Comparison of ENCODE assay signal across 10 mouse cellular contexts in the genomic region with DNA sequence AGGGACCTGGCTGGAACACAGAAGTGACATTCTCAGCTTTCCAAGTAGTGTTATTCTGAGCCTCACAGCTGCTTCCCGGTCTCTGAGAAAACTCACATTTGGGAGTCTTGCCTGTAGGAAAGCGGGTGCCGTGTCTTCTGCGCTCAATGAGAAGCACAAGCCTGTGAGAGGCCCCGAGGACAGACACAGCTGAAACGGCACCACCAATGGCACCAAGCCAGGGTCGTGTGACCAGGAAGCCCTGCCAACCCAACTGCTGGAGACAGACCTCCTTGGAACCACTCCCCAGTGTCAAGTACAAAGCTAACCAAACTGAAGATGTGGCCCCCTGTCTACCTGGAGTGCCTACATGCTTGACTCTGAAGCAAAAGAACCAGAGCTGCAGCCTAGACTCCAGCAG.
A peak's percentile ranks its signal among the peaks of the same experiment; 100 is the strongest.
DNase-seq lines count a peak whose midpoint lies in the region; ATAC-seq and TF ChIP-seq lines count a peak whose summit lies in the region.
"Had no signal": no experiment of that assay in that cellular context is flagged by ENCODE, and none has a peak within 500 bp of the region (broad histone marks: within the 10 kb centered on the region; RNA-seq: fewer than 3 reads in every experiment).

No protein-coding gene starts in this region.

- H3K4me3 ChIP-seq in heart, adult 2 months: no peak overlapping the region
- no peak overlapping the region for H3K4me3 ChIP-seq in heart, embryonic 11.5 days (ENCODE audit: low read depth, low read length)
- no peak overlapping the region for H3K4me3 ChIP-seq in cerebellum, adult 2 months (replicated peaks; ENCODE audit: insufficient read depth, low read depth, low read length)

- peak; percentile 50 to 52 for DNase-seq in heart, adult 2 months
- DNase-seq in adrenal gland, adult (ENCODE audit: inconsistent age in 2 of 2, low spot score in 1 of 2): peak; percentile 83 to 95
- DNase-seq in cerebellum, adult 2 months: peak; percentile 21
- DNase-seq in heart, adult 8-10 months (ENCODE audit: low spot score): peak; percentile 35
- DNase-seq in embryo, embryonic 11 days: no peak
- DNase-seq in ovary, postnatal 10 days (ENCODE audit: low spot score): no peak
- DNase-seq: B cell, adult 2 months; liver had no signal

- no peaks in the 10 kb centered on the region for H3K27me3 ChIP-seq in heart, adult 2 months (ENCODE audit: control insufficient read depth, insufficient read depth, low read length)
- H3K27me3 ChIP-seq in heart, embryonic 11.5 days (ENCODE audit: control insufficient read depth, insufficient read depth, low read length): peaks cover 21% of the 10 kb centered on the region
- no peaks in the 10 kb centered on the region for H3K27me3 ChIP-seq in cerebellum, adult 2 months (ENCODE audit: control insufficient read depth, insufficient read depth, low read length)

- H3K79me2 ChIP-seq in heart, adult 2 months (replicated peaks; ENCODE audit: control insufficient read depth, insufficient read depth, low read length): no peaks in the 10 kb centered on the region

- intact Hi-C loops in heart, adult 2 months (cut with DNase I): no loop called here

- no peak for ATAC-seq in heart, embryonic 11.5 days (replicated peaks; ENCODE audit: insufficient number of reproducible peaks, low FRiP score, low TSS enrichment)
- ATAC-seq in inflammation-experienced regulatory T-cells, adult 6 months: no peak

- no peak for TF ChIP-seq CTCF in heart, adult 2 months (IDR thresholded peaks at IDR 0.05)
- TF ChIP-seq CTCF in cerebellum, adult 2 months (IDR thresholded peaks at IDR 0.05; ENCODE audit: borderline replicate concordance, insufficient read depth, low read depth, low read length): no peak

- H3K27ac ChIP-seq in heart, adult 2 months: no peak overlapping the region
- H3K27ac ChIP-seq in heart, embryonic 11.5 days (ENCODE audit: low read depth, low read length): no peak overlapping the region
- H3K27ac ChIP-seq in cerebellum, adult 2 months (ENCODE audit: insufficient read depth, low read length): no peak overlapping the region

- TF ChIP-seq EP300 in heart, adult 2 months (IDR thresholded peaks at IDR 0.05; ENCODE audit: insufficient read depth, low read depth, low read length): no peak

- no peak for TF ChIP-seq POLR2A in heart, adult 2 months (IDR thresholded peaks at IDR 0.05; ENCODE audit: insufficient read depth, low read depth, low read length)
- no peak for TF ChIP-seq POLR2A in cerebellum, adult 2 months (IDR thresholded peaks at IDR 0.05; ENCODE audit: borderline replicate concordance, insufficient read depth, low read length)

- 60% methylated on average over 7 of the region's 7 CpGs for WGBS in heart, adult 2 months
- 81% methylated on average over 7 of the region's 7 CpGs for WGBS in heart, embryonic 11.5 days (ENCODE audit: insufficient replicate concordance)
- 16% methylated on average over 7 of the region's 7 CpGs for WGBS in cerebellum, adult 2 months

- no peak overlapping the region for H3K4me2 ChIP-seq in heart, embryonic 11.5 days

- no peaks in the 10 kb centered on the region for H3K9me3 ChIP-seq in heart, embryonic 11.5 days (replicated peaks; ENCODE audit: control insufficient read depth, low read length)

- no peak overlapping the region for H3K9ac ChIP-seq in heart, adult 2 months (ENCODE audit: low read depth, low read length)
- no peak overlapping the region for H3K9ac ChIP-seq in heart, embryonic 11.5 days (ENCODE audit: low read depth, low read length)

- H3K4me1 ChIP-seq in heart, adult 2 months (ENCODE audit: control insufficient read depth, insufficient read depth, low read length): no peaks in the 10 kb centered on the region
- H3K4me1 ChIP-seq in heart, embryonic 11.5 days (ENCODE audit: control insufficient read depth, insufficient read depth, low read length): 0 out of 2 replicates have a peak, but pooled peaks cover 5% of the 10 kb centered on the region
- H3K4me1 ChIP-seq in cerebellum, adult 2 months (ENCODE audit: control insufficient read depth, insufficient read depth, low read length): peaks cover 15% of the 10 kb centered on the region

- no peaks in the 10 kb centered on the region for H3K36me3 ChIP-seq in heart, adult 2 months (ENCODE audit: control insufficient read depth, insufficient read depth, low read length)
- H3K36me3 ChIP-seq in heart, embryonic 11.5 days (ENCODE audit: control insufficient read depth, insufficient read depth, low read length): no peaks in the 10 kb centered on the region

Comparison
In these comparisons a context has a peak if more than half of its experiments do, and no peak if none do; other contexts are left out.
1. DNase-seq: peak in heart, adult 2 months (2 of 2), adrenal gland, adult (2 of 2), cerebellum, adult 2 months (2 of 2) and heart, adult 8-10 months (single experiment); none in embryo, embryonic 11 days (single experiment) and ovary, postnatal 10 days (single experiment).